Mouse (Mus musculus) liver, embryonic 15.5 days (tissue): ENCODE measurements at regions not wholly inside any gene's neighbourhood (a gene's known extent, or its start where the extent isn't known, plus 50 kb on each side); places are given as distances from the start of the nearest gene placed in this dataset.

ENCODE experiments used
- ATAC-seq: fragments of 200-750 bp; cut with Nextera tagmentation; 2 replicates; pipeline ENCODE4 v1.8.0; 2017; ENCODE audit warnings: moderate number of reproducible peaks, mild to moderate bottlenecking, moderate library complexity; ENCODE audit not compliant: insufficient read depth
- H3K27ac ChIP-seq: fragments of 300-500 bp; sonication (generic); replicated peaks from 2 replicates; pipeline ENCODE4 v1.5.1; 2015; ENCODE audit warnings: mild to moderate bottlenecking, inconsistent platforms
- H3K27me3 ChIP-seq: fragments of 300-500 bp; sonication (generic); 2 replicates; pipeline ENCODE4 v1.6.1; 2015; ENCODE audit warnings: mild to moderate bottlenecking, inconsistent platforms
- H3K36me3 ChIP-seq: fragments of 300-500 bp; sonication (generic); replicated peaks from 2 replicates; pipeline ENCODE4 v1.6.1; 2015; ENCODE audit warnings: moderate library complexity, mild to moderate bottlenecking, inconsistent platforms
- H3K4me1 ChIP-seq: fragments of 300-500 bp; sonication (generic); replicated peaks from 2 replicates; pipeline ENCODE4 v1.6.1; 2015; ENCODE audit warnings: inconsistent platforms
- H3K4me2 ChIP-seq: fragments of 300-500 bp; sonication (generic); 2 replicates; pipeline ENCODE4 v1.6.1; 2015; ENCODE audit warnings: moderate library complexity, mild to moderate bottlenecking, inconsistent platforms
- H3K4me3 ChIP-seq: fragments of 300-500 bp; sonication (generic); replicated peaks from 2 replicates; pipeline ENCODE4 v1.5.1; 2015; ENCODE audit warnings: mild to moderate bottlenecking, inconsistent platforms
- H3K9ac ChIP-seq: fragments of 300-500 bp; sonication (generic); 2 replicates; pipeline ENCODE4 v1.6.1; 2015; ENCODE audit warnings: moderate library complexity, mild to moderate bottlenecking, inconsistent platforms
- H3K9me3 ChIP-seq: fragments of 300-500 bp; sonication (generic); replicated peaks from 2 replicates; pipeline ENCODE4 v1.6.1; 2016; ENCODE audit warnings: inconsistent platforms
- WGBS: fragments of 180-500 bp; shearing (Covaris S2); methylation state at CpG from one replicate; pipeline ENCODE4 v1.1.7; 2015; ENCODE audit warnings: mixed read lengths; ENCODE audit not compliant: insufficient replicate concordance; 5-methylcytosine and 5-hydroxymethylcytosine counted together

DNA sequence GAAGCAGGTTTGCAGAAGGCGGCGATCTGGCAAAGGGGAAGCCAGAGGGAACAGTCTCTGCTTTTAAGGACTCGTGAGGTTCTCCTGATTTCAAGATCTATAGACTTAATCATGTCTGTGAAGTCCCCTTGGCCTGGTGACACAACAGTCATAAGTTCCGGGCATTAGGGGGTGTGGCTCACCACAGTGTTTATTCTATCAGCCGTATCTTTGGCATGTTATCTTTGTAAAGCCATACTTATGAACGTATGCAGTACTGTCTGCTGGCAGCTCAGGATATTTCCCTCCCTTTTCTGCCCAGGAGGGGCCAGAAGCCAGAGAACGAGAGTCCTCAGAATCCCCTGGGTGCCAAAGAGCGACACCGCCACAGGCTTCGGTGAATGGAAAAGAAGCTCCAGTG, 51.3 kb upstream of the 1600014C23Rik start:
- Histone ChIP-seq H3K27me3 (0 out of 2 replicates have a peak, but pooled peaks cover 5% of the 10 kb centered on the region), H3K4me1 (no peaks in the 10 kb centered on the region; the same call in 1 of the 2 replicates), H3K27ac (no peak overlapping the region), H3K36me3 (no peaks in the 10 kb centered on the region), H3K4me3 (no peak overlapping the region), H3K9me3 (no peaks in the 10 kb centered on the region), H3K4me2 (no peak overlapping the region), H3K9ac (no peak overlapping the region)
- no peak for ATAC-seq
- 41% methylated on average over 10 of the region's 10 CpGs for WGBS

DNA sequence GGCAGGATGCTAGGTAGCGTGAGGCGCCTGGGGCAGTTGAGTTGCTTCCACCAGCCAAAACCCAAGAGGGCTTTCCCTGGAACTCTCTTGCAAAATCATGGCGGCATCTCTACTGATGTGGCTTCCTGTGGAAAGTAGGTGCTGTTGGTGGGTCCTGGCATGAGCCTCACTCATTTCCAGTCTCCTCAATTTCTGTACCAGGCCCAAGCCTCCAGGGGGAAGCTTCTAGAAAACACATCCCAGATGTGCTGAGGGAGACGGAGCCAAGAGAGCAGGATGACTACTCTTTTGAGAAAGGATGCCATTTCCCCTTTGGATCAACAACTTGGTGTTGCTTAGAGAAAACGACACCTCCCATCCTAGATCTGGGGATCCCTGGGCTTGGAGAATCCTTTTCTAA, 50.9 kb upstream of the 1600014C23Rik start:
- Histone ChIP-seq H3K4me2 (no peak overlapping the region), H3K4me3 (no peak overlapping the region), H3K9me3 (no peaks in the 10 kb centered on the region), H3K27ac (no peak overlapping the region), H3K9ac (no peak overlapping the region), H3K4me1 (no peaks in the 10 kb centered on the region; the same call in 1 of the 2 replicates), H3K36me3 (no peaks in the 10 kb centered on the region), H3K27me3 (0 out of 2 replicates have a peak, but pooled peaks cover 5% of the 10 kb centered on the region)
- no peak for ATAC-seq
- 75% methylated on average over 5 of the region's 5 CpGs for WGBS
